Mouse (Mus musculus) adrenal gland, adult 2 months (tissue): Measurements from ENCODE around the gene Sh3bp1. TPM values are rescaled to one million over a fixed set of nuclear protein-coding genes. Genes with fewer than 3 reads are reported as not detected.

ENCODE experiments used
- DNase-seq: peaks from one replicate; pipeline ENCODE4 v3.0.0; 2021
- long read RNA-seq: library from polyadenylated mRNA; stranded (forward); transcript quantifications from one replicate; pipeline ENCODE4 v2.0.0, GENCODE M21; 2021
- polyA plus RNA-seq: library from polyadenylated mRNA; depleted of rRNA; stranded (reverse); fragments of >200 nt; gene quantifications from 2 replicates; pipeline ENCODE4 v1.2.3, GENCODE M21; 2012; rRNA removed
- total RNA-seq, 2 experiments: library from RNA; stranded (reverse); gene quantifications; 2 replicates each; pipeline ENCODE4 v1.2.3; 2021

Sh3bp1 gene
- total RNA-seq (10 to 100 TPM in 1 of 2 experiments, 1 to 10 TPM in 1; 4.6 to 11.0 TPM), polyA plus RNA-seq (54.1 and 60.0 TPM in 2 replicates)
- long read RNA-seq, partial matches to known transcripts, result 2 of 4 reads
- long read RNA-seq, other reads (novel, unspliced or antisense), result 0 of 4 reads

DNA sequence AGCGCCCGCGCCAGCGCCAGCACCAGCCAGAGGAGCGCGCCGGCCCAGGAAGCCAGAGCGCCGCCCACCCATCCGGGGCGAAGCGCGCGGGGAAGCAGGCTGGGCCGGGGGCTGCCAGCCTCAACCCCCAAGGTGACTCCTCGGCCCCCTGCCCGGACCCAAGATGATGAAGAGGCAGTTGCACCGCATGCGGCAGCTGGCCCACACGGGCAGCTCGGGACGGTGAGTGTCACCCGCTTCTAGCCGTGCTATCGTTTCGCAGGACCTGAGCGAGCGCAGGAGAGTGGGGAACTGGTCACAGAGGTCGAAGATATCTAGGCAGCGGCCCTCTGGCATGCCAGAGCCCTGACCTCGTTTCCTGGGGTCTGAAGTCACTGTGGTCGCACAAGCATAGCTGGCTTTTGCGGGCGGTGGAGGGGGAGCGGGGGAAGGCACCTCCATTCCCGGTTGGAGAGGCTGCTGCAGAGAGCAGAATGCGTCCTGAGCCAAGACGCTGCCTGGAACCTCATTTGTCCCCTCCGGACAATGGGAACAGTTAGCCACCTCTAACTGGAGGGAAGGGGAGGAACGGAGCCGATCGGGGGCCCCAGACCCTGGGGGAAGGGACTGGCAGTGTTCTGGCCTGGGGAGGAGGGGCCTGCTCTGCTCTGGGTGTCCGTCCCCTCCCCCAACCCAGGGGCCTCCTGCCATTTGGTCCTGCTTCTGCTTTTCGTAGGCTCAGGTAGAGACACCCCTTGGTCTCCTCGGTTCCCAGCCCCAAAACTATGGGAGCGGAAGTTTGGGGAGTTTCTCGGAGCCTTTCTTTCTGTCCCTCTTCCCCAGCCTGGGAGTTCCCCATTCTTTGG lies at the start of gene Sh3bp1:
Gene Sh3bp1 (plus strand): TSS at position 29 of the 845 bp plus-strand sequence.
- peak; percentile 79 for DNase-seq

DNA sequence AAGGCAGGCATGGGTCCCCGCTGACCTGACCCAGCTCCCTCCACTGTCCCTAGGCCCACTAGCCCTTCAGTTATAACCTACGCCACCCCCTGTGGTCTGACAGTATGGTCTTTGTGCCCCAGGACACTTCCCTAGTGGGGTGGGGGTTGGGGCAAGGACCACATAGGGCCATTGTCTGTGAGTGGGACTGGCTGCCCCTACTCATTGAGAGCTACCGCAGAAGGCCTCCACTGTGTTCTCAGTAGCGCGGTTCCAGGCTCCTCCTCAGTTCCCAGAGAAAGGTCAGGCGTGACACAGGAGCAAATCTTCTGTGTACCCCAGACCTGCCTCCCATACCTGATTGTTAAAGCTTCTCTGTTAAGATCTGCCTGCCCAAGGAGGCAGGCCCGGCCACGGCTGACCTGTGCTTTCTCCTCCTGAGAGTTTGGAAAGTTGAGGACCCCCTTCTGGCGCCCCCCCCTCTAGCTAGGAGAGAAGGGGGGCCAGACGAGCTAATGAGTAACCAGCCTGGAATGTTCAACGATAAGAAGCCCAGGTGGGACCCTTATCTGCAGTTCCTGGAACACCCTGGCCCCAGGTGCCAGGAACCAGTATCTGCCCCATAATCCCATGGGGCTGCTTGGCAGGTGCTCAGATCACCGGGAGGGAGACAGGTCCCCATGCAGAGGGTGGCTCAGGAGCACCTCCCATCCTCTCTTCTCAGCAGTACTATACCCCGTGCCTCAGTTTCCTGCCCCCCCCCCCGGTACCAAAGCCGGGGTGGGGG lies 49.3 kb upstream of the Sh3bp1 start:
- DNase-seq, result no peak

DNA sequence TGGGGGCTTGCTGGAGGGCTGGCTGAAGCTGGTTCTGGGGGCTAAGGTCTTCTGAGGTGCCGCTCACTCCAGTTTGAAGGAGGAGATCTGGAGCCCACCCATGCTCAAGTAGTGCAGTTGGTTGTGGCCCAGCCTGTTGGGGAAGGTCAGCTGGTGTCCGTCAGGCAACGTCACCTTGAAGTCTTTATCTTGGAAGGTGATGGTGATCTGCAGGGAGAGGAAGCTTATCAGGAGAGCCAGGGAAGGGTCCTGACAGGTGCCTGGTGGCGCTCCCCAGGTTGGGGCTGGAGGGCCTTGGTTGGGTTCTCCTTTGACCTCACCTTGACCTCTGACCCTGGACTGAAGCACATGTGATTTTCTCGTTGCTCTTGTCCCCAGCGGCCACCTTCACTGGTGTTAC lies 48.6 kb upstream of the Sh3bp1 start:
- no peak for DNase-seq

DNA sequence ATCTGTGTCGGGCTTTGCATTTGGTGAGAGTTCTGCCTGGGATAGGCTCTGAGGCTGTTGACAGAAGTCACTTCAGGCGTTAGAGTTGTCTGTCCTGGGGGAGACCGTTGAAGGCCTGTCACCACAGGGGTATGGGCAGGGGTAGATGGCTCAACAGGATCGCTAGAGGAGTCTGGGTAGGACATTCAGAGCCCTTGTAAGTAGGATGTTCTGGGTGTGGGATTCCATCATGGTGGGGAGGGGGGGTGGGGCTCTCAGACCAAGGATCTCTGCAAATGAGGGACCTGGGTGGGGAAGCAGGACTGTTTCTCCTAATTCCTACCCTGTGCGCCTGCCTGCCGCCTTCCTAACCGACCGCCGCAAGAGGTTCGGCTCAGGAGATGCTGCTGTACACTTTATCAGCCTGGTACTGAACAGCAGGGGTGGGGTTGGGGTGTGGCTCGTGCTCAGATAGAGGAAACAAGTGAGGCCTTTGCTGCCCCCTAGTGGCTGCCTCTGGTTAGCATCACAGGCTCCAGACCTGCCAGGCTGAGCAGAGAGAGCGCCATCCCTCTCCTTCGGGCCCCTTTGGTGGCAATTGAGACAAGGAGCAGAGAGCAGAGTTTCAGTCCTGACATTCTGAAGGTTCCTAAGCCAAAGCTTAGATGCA lies 47.9 kb upstream of the Sh3bp1 start:
- DNase-seq, result peak; percentile 91

DNA sequence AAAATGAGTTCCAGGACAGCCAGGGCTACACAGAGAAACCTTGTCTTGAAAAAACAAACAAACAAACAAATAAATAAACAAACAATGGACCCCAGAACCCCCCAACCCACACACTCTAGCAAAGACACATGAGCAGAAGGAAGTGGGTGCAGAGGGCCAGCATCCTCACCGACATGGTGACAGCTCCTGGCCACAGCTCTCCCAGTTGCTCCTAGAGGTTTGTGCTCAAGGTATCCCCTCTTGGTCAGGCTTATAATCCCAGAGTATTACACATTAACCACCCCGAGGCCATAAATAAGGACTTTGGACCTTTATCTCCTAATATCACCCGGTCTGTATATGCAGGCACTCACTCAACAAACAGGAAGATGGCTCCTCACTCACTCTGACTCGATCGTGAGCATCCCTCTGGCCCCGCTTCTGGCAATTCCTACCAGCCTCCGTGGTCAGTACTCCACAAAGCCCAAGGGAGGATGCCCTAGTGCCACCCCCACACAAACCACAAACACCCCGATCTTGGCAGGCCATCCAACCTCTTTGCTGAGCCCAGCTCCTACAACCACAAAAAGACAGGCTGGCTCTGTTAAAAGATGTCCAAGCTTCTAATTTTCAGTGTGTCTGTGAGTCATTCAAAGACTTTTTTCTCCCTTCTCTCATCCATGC lies 44.1 kb upstream of the Sh3bp1 start, which contains the start of gene Lgals2:
Gene Lgals2 (minus strand): TSS at position 227 of the 663 bp plus-strand sequence.
- no peak for DNase-seq

DNA sequence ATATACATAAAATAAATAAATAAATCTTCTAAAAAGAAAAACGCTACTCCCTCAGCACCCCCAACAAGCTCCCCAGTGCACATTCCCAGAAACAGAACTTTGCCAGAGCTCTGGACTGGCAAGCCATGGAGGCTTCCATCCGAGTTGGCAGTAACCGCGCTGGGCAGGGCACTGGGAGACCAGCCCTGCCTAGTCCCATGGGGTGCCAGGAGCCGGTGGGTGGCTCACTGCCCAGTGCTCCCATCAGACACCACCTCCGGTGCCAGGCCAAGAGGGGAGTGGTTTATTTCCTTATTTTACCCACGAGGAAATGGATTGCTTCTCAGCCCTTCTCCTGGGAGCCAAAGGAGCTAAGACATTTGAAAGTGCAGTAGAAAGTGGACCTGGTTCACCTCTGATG lies 42.6 kb upstream of the Sh3bp1 start:
- DNase-seq, result peak; percentile 51

DNA sequence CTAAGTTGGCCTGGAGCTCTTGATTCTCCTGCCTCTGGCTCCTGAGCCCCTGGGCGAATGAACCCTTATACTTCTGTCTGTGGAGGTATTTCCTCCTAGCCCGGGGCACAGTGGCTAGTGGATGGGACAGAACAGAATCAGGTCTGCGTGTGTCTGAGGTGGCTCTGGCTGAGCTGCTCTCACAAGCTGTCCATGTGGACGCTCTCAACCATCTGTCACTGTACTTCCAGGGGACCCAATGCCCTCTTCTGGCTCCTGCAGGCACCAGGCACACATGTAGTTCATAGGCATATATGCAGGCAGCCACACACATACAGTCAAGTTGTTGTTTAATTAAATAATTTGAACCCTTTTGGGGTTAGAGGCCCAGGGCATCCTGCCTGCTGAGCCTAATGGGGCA lies 40.3 kb upstream of the Sh3bp1 start:
- no peak for DNase-seq

DNA sequence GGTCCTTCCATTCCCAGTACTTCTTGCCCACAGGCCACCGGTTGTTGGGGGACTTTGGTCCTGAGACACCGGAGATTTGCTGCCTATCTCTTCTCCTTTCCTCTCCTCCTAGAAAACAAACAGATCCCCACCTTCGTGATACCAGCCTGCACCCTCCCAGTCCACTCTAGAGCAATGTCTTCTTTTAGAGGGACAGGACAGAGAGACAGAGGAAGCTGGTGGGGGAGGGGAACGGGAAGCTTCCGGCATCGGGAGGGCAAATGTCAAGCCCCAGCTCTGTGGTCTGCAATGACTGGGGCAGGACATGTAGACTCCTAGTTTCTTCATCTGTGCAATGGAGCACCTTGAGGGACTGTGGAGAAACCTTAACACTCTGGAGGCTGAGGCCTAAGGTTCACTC lies 39.9 kb upstream of the Sh3bp1 start:
- DNase-seq, result no peak

DNA sequence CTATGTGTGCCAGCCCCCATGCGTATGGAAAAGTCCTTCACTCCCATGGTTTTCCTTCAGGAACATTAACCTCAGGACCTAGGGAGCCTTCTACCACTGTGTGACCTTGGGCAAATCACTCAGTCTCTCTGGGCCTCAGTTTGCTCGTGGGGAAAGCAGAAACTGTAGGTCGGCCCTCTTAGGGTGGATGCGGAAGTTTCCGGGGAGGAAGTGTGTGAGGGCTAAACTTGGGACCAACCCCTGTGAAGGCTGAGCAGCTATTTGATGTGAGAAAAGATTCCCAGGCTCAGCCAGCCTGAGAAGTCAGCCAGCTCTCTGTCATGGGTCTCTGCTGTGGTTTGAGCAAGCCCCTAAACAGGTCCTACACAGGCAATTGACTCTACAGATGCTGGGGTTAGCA lies 37.3 kb upstream of the Sh3bp1 start:
- no peak for DNase-seq

DNA sequence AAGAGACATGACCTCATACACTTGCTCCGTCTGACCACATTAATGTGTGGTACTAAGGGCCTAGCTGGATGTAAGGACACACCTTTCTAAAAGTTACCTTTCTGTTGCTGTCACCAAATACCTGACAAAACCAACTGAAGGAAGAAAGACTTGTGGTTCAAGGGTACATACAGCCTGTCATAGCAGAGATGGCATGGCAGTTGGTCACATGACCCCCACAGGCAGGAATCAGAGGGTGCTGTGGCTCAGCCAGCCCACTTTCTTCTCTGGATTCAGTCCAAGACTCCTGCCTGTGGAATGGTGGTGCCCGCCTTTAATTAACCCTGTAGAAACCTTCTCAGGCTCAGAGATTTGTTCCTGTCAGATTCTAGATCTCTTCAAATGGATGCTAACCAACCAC lies 36.4 kb upstream of the Sh3bp1 start:
- DNase-seq, result no peak

DNA sequence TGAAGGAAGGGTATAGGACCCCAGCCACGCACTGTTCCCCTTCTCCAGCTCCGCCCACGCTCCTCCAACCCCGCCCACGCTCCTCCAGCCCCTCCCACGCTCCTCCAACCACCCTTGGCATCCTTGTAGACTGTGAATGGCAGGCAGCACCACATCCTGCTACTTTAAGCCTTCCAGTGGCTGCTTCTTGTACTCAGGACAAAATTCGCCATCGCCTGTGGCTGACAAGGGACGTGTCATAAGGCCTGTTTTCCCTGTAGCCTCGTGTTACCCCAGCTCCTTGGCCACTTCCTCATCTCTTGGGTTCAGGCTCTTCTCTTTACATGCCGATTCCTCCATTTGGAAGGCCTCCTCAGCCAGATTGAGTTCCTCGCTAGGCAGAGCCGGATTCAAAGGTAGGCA lies 35.7 kb upstream of the Sh3bp1 start:
- DNase-seq, result no peak

DNA sequence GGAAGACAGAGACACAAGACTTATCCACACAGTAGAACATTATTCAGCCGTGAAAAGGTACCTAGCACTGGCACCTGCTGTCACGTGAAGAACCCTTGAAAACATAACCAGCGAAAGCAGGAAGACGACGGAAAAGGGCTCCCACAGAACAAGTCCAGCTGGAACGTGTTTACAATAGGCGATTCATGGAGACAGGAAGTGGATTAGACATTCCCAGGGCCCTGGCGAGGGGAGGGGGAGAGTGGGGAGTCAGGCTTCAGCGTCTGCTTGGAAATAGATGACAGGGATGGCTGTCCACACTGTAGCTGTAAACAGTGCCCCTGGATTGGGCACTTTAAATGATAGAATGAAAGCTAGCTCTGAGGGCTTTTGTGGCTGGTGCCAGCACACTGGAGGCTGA lies 31.2 kb upstream of the Sh3bp1 start:
- no peak for DNase-seq

DNA sequence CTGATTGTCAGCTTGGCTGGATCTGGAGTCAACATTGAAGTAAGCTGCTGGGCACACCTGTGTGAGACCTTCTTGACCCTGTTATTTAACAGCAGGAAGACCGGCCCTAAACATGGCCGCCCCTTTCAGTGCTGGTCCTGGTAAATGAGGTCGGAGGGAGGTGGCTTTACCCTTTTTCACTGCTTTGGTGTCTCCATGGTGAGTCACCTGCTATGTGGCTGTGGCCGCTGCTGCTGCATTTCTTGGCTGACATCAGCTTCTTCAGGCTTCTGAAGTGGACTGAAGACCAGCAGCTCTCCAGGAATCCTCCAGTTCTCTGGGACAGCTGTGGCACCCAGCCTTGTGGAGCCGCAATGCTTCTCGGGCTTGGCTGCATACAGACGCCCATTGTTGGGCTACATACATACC lies 30.7 kb upstream of the Sh3bp1 start:
- DNase-seq, result no peak

DNA sequence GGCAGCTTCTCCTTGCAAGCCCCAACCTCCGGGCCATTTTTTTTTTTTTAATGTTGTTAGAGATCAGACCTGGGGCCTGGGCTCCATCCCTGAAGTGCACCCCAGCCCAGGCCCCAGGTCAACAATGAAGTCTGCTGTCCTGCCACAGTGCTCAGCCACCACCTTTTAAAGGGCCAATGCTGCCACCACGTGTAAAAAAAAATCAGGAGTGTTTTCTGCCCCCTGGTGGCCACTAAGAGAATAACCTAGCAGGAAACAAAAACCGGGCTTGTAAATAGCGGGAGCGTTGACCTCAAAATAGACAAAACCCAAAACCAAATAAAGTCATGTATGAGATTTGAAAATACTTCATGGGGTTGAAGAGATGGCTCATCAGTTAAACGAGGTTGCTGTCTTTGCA lies 29.8 kb upstream of the Sh3bp1 start:
- DNase-seq, result no peak

DNA sequence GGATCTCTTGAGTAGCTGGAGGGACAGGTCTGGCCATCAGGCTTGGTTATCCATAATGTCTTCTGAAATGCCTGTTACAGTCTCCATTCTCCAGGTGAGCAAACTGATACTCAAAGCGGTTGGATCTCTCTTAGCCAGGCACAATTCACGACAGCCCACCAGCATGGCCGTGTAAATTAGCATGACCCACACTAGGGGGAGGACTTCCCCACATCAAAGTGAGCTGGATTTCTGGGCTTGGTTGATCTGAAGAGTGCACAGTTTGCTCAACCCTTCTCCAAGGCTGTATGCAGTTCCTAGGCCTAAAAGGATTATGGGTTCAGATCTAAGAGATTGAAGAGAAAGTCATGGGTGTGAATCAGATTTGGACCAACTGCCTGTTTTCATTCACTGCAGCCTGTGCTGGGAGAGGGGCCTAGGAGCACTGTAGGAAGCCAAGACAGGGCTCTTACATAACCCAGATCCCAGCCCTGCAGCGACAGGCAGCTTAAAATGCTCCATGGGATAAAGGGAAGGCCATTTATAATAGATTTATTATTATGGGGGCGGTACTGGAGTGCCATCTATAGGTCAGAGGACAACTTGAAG lies 27.5 kb upstream of the Sh3bp1 start:
- DNase-seq, result no peak

DNA sequence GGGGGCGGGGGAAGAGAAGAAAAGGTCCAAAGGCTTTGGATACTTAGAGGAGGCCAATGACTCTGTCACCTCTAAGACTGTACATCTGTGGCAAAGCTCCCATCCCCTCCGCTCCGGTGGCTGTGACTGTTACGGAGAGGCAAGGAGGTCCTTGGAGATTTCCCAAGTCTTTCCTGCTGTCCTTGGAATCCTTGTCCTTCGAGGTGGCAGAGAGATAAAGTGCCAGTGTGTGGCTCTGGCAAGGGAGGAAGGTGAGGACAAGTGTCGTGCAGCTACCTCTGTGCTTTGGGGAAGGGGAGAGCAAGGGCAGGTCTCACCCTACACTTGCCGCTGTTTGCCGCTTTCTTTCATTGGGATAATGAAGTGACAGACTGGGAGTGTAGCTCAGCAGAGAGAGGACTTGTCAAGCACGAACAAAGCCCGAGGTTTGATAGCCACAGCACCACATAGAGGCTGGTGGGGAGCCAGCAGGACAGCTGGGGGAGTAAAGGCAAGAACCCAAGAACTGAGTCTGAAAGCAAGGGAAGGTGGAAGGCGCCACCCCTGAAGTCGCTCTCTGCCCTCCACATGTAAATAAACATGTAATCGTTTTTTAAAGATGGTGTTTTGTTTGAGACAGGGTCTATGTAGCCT lies 25.6 kb upstream of the Sh3bp1 start:
- no peak for DNase-seq

DNA sequence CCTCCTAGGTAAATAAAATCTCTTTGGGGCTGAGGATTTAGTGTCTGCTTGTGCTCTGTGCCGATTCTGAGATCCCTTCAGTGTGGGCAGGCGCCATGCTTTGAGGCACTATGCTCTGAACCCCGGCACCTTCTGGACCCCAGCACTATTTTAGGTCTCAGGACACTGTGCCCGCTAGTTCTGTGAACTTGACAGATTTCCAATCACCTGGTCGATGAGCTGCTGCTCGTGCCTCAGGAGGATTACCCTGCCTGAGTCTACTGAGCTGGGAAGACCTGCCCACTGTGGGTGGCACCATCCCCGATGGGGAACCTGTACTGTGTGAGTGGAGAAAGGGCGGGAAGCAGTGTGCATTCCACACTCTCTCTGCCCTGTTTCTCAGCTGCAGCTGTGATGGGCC lies 24.6 kb upstream of the Sh3bp1 start:
- DNase-seq, result no peak

DNA sequence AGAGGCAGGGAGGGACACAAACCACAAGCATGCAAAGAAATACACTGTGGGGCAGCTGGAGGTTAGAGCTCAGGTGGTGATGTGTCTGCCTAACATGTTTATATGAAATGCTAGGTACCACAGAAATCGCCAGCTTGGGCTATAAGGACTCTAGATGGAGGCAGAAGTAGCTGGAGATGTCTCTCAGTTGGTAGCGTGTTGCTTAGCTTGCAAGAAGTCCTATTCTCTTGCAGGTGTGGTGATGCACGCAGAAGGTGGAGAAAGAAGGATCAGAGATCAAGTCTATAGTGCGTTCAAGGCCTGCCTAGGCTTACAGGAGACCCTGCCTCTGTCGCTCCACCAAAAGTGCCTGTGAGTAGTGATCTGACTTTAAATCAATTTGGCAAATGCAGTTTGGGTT lies 24.0 kb upstream of the Sh3bp1 start:
- no peak for DNase-seq

DNA sequence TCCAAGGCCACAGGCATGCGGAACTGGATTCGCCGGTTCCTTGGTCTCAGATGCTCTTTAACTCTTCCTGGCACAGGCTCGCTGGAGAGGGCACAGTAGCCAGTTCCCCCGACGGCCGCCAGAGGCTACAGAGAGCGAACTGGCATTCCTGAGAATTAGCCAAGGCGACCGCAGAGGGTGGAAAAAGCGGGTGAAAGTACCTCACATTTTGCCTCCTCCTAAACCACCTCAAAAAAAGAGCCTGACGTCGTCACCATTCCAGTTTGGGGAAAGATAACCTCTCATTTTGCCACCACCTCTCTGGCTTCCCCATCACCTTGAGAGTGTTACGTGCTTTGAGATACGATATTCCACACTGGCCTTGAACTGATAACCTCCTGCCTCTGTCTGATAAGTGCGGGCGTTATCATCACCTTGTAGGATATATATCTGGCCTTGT lies 23.3 kb upstream of the Sh3bp1 start:
- DNase-seq, result peak; percentile 86

DNA sequence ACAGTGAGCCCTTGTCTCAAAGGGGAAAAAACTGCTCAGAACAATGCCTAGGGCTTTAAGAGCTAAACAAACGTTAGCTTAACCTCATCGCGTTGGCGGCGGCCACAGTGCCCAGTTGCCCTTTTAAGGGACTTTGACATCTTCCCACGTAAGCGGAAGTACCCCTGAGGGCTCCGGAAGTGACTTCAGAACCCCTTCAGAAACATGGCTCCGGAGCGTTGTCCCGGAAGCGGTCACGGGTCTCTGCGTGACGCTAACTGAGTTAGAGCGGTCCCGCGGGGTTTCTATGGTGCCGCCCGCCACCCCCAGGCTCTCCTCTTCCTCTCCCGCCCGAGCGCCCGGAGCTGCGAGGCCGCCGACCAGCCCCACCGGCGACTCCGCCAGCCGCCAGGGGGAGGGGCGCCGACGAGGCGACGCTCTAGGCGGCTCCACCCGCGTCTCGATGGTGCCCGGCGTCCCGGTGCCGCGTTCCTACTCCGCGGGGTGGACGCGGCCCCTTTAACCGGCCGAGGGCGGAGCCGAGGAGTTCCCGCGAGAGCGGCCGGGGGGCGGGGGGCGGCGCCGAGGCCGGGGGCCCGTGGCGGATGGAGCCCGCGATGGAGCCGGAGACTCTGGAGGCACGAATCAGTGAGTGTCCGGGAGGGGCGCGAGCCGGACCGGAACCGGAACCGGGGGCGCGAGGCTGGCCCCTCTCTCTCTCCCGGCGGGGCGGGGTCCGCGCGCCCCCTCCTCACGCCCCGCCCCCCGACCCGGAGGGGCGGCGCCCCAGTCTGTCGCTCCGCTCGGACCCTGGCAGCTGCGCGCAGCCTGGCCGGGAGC lies 22.4 kb upstream of the Sh3bp1 start, which contains the start of gene Gga1:
Gene Gga1 (plus strand): TSS at position 200 of the 819 bp plus-strand sequence.
- DNase-seq, result peak; percentile 95
